Mouse (Mus musculus) hindbrain, embryonic 15.5 days (tissue): Measurements from ENCODE around the gene Kcnk12. TPM values are rescaled to one million over a fixed set of nuclear protein-coding genes. Genes with fewer than 3 reads are reported as not detected.

Experiments used
- polyA plus RNA-seq: library from polyadenylated mRNA; unstranded; fragments of >200 nt; fragmentation: Nextera tagmentation; extraction: Ambion mirVana; gene quantifications from 2 replicates; pipeline ENCODE4 v1.2.1, GENCODE M21; 2015

Kcnk12 gene
- polyA plus RNA-seq, 1 experiment from 2014 or later, result 1.2 TPM

Other genes starting within 250 kb of the Kcnk12 start
- gene Epcam, start 162.0 kb downstream of the Kcnk12 start, polyA plus RNA-seq, result 4.2 and 5.3 TPM in 2 replicates
- 60.1 and 62.0 TPM in 2 replicates for gene Msh2, start 125.7 kb downstream of the Kcnk12 start, polyA plus RNA-seq
- gene Rpl36-ps4, start 123.0 kb upstream of the Kcnk12 start, polyA plus RNA-seq, result not detected in 2 replicates
- gene Msh6, start 177.1 kb upstream of the Kcnk12 start, polyA plus RNA-seq, result 29.6 and 31.8 TPM in 2 replicates